Mouse (Mus musculus) lung, adult 2 months (tissue): ENCODE results near the gene Zfp318. TPM values are rescaled to one million over a fixed set of nuclear protein-coding genes. Genes with fewer than 3 reads are reported as not detected.

Source experiments
- DNase-seq: peaks from one replicate; pipeline ENCODE4 v3.0.0; 2022
- H3K4me1 ChIP-seq: fragments of 200-500 bp; 2 replicates; pipeline ENCODE4 v1.6.1; 2011; ENCODE audit warnings: low read length; ENCODE audit not compliant: control insufficient read depth, insufficient read depth
- H3K4me3 ChIP-seq: fragments of 200-500 bp; replicated peaks from 2 replicates; pipeline ENCODE3; 2011; ENCODE audit warnings: low read depth, mild to moderate bottlenecking, control low read depth, low read length; ENCODE audit errors: extremely low read depth
- CTCF ChIP-seq: fragments of 200-500 bp; IDR thresholded peaks from 2 replicates; pipeline ENCODE4 v1.5.1; 2011; ENCODE audit warnings: mild to moderate bottlenecking, low read length, control low read depth; ENCODE audit not compliant: insufficient read depth
- POLR2A ChIP-seq: fragments of 200-500 bp; IDR thresholded peaks from 2 replicates; pipeline ENCODE4 v1.6.1; 2011; ENCODE audit warnings: low read depth, mild to moderate bottlenecking, control low read depth, low read length, borderline replicate concordance; ENCODE audit errors: extremely low read depth
- WGBS: fragments of 180-500 bp; shearing (Covaris S2); methylation state at CpG from one replicate; pipeline ENCODE4 v1.1.7; 2018; 5-methylcytosine and 5-hydroxymethylcytosine counted together
- polyA plus RNA-seq: library from polyadenylated mRNA; depleted of rRNA; stranded (reverse); fragments of >200 nt; gene quantifications from 2 replicates; pipeline ENCODE4 v1.2.3, GENCODE M21; 2012; rRNA removed

The Zfp318 gene
- polyA plus RNA-seq, 1 experiment: 12.5 TPM

GRCm38 (mm10) chr17:46452683-46453082 lies 69.2 kb downstream of the Zfp318 start:
- H3K4me3 ChIP-seq: no peak overlapping the region
- TF ChIP-seq CTCF: no peak
- TF ChIP-seq POLR2A: no peak
- 42% methylated on average over 5 of the region's 5 CpGs for WGBS
- no peak for DNase-seq
- H3K4me1 ChIP-seq: no peaks in the 10 kb centered on the region

- H3K4me1 ChIP-seq: no peaks in the 10 kb centered on the region
- TF ChIP-seq CTCF (no peak), POLR2A (no peak)
- WGBS: 12% methylated on average over 13 of the region's 13 CpGs
These were observed 69.9 kb downstream of the Zfp318 start for GRCm38 (mm10) chr17:46453302-46453948.

GRCm38 (mm10) chr17:46453970-46454411 lies 70.5 kb downstream of the Zfp318 start:
- Histone ChIP-seq H3K4me3 (no peak overlapping the region), H3K4me1 (no peaks in the 10 kb centered on the region)
- DNase-seq: no peak
- 4% methylated on average over 26 of the region's 26 CpGs for WGBS
- TF ChIP-seq CTCF: no peak
- no peak for TF ChIP-seq POLR2A

More at GRCm38 (mm10) chr17:46453302-46453948, 69.9 kb downstream of the Zfp318 start:
- DNase-seq: no peak
- no peak overlapping the region for H3K4me3 ChIP-seq

GRCm38 (mm10) chr17:46454539-46454938 lies 71.0 kb downstream of the Zfp318 start:
- H3K4me3 ChIP-seq: no peak overlapping the region
- no peak for TF ChIP-seq POLR2A
- 2% methylated on average over 9 of the region's 9 CpGs for WGBS
- no peak for DNase-seq
- H3K4me1 ChIP-seq: no peaks in the 10 kb centered on the region

- 2% methylated on average over 33 of the region's 33 CpGs for WGBS
- no peak for TF ChIP-seq CTCF
- no peak for TF ChIP-seq POLR2A
- no peaks in the 10 kb centered on the region for H3K4me1 ChIP-seq
- DNase-seq: no peak
- no peak overlapping the region for H3K4me3 ChIP-seq
These were observed 71.7 kb downstream of the Zfp318 start for GRCm38 (mm10) chr17:46455110-46455691.

- TF ChIP-seq POLR2A: no peak
- TF ChIP-seq CTCF: peak; percentile 49; the same call in 1 of the 2 replicates
- Histone ChIP-seq H3K4me1 (no peaks in the 10 kb centered on the region), H3K4me3 (no peak overlapping the region)
- WGBS: 12% methylated on average over 10 of the region's 10 CpGs
- no peak for DNase-seq
These were observed 74.3 kb downstream of the Zfp318 start for GRCm38 (mm10) chr17:46457791-46458190.

- Histone ChIP-seq H3K4me3 (no peak overlapping the region), H3K4me1 (no peaks in the 10 kb centered on the region)
- 16% methylated on average over 3 of the region's 3 CpGs for WGBS
- TF ChIP-seq CTCF (no peak), POLR2A (no peak)
- no peak for DNase-seq
These were observed 74.9 kb downstream of the Zfp318 start for GRCm38 (mm10) chr17:46458439-46458838.

GRCm38 (mm10) chr17:46460673-46461072 lies 77.1 kb downstream of the Zfp318 start:
- 1% methylated on average over 32 of the region's 32 CpGs for WGBS
- DNase-seq: no peak
- H3K4me3 ChIP-seq: no peak overlapping the region
- no peaks in the 10 kb centered on the region for H3K4me1 ChIP-seq
- TF ChIP-seq CTCF (no peak), POLR2A (no peak)

- no peak for TF ChIP-seq CTCF
- TF ChIP-seq POLR2A: no peak
- DNase-seq: no peak
- Histone ChIP-seq H3K4me1 (no peaks in the 10 kb centered on the region), H3K4me3 (no peak overlapping the region)
- 13% methylated on average over 8 of the region's 8 CpGs for WGBS
These were observed 77.8 kb downstream of the Zfp318 start for GRCm38 (mm10) chr17:46461347-46461746.

- WGBS: 82% methylated on average over 5 of the region's 5 CpGs
- no peaks in the 10 kb centered on the region for H3K4me1 ChIP-seq
- no peak overlapping the region for H3K4me3 ChIP-seq
- TF ChIP-seq POLR2A (no peak), CTCF (no peak)
- DNase-seq: no peak
These were observed 78.7 kb downstream of the Zfp318 start for GRCm38 (mm10) chr17:46462226-46462625.

GRCm38 (mm10) chr17:46467830-46468229 lies 84.3 kb downstream of the Zfp318 start:
- no peaks in the 10 kb centered on the region for H3K4me1 ChIP-seq
- DNase-seq: no peak
- no peak overlapping the region for H3K4me3 ChIP-seq
- WGBS: 68% methylated on average over 9 of the region's 9 CpGs
- TF ChIP-seq CTCF: no peak
- no peak for TF ChIP-seq POLR2A

Other genes with a start within 250 kb of the Zfp318 start
- 26.0 and 28.1 TPM in 2 replicates for gene Rsph9, start 239.5 kb upstream of the Zfp318 start, polyA plus RNA-seq
- gene Mad2l1bp, start 230.2 kb upstream of the Zfp318 start, polyA plus RNA-seq: 13.1 and 13.8 TPM in 2 replicates
- 134 and 161 TPM in 2 replicates for gene Gtpbp2, start 222.7 kb upstream of the Zfp318 start, polyA plus RNA-seq
- gene Polh, start 181.1 kb upstream of the Zfp318 start, polyA plus RNA-seq: 3.4 and 4.2 TPM in 2 replicates
- 15.2 and 19.6 TPM in 2 replicates for gene Xpo5, start 180.9 kb upstream of the Zfp318 start, polyA plus RNA-seq
- gene Polr1c, start 135.7 kb upstream of the Zfp318 start, polyA plus RNA-seq: 35.9 and 39.5 TPM in 2 replicates
- 208 and 209 TPM in 2 replicates for gene Yipf3, start 135.7 kb upstream of the Zfp318 start, polyA plus RNA-seq
- 6.8 TPM in 2 replicates for gene Lrrc73, start 130.2 kb upstream of the Zfp318 start, polyA plus RNA-seq
- gene Tjap1, start 100.7 kb upstream of the Zfp318 start, polyA plus RNA-seq: 45.2 TPM in 2 replicates
- gene Dlk2, start 86.3 kb upstream of the Zfp318 start, polyA plus RNA-seq: 0.54 and 3.1 TPM in 2 replicates
- gene Abcc10, start 55.4 kb upstream of the Zfp318 start, polyA plus RNA-seq: 13.1 and 15.1 TPM in 2 replicates
- 3.3 and 6.8 TPM in 2 replicates for gene Crip3, start 45.2 kb downstream of the Zfp318 start, polyA plus RNA-seq
- gene Slc22a7, start 54.7 kb downstream of the Zfp318 start, polyA plus RNA-seq: not detected in 2 replicates
- gene Ttbk1, start 103.9 kb downstream of the Zfp318 start, polyA plus RNA-seq: 0.17 and 0.19 TPM in 2 replicates
- 0.78 and 2.0 TPM in 2 replicates for gene Dnph1, start 113.0 kb downstream of the Zfp318 start, polyA plus RNA-seq
- gene Cul9, start 162.7 kb downstream of the Zfp318 start, polyA plus RNA-seq: 25.3 and 27.5 TPM in 2 replicates
- 162 and 190 TPM in 2 replicates for gene Srf, start 172.4 kb downstream of the Zfp318 start, polyA plus RNA-seq
- gene Ptk7, start 245.8 kb downstream of the Zfp318 start, polyA plus RNA-seq: 52.6 and 57.3 TPM in 2 replicates